ENCODE assay signal across 7 mouse cellular contexts in the genomic region with DNA sequence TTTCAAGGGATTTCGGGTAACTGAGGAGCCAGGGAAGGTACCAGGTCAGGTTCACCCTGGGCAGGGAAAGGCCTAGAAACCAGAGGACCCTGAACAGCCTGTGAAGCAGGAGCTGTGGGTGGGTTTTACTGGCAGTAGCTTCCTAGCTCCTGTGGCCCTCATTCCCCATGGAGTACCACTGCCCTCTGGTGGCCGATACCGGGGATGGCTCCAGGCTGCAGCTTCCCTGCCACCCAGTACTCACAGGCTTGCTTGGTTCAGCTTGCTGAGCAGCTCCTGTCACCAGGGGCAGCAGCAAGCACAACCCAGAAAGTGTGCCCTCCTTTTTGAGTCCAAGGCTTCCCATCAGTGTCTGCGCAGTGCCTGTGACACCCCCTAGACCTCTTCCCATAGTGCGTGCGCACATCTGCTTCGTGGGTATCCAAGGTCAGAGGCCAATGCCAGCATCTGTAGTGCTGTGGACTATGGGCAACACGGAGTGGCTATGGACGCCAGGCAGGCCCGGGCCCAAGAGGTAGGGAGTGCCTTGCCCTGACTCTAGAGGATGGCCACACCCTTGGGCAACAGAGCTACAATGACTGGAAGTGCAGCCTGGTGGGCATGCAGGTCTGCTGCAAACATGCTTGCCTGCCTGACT. TPM values are rescaled to one million over a fixed set of nuclear protein-coding genes. Genes with fewer than 3 reads are reported as not detected.
DNase-seq lines count a peak whose midpoint lies in the region; ATAC-seq and TF ChIP-seq lines count a peak whose summit lies in the region.
"Not testable (repeated sequence)": the region's sequence is repeated elsewhere in the genome, so short reads cannot be mapped to it uniquely, and the experiment has no call there.

No protein-coding gene starts in this region.

- H3K9me3 ChIP-seq in embryonic facial prominence, embryonic 13.5 days; forebrain, embryonic 16.5 days (ENCODE audit: control insufficient read depth, low read length); heart, postnatal 0 days (replicated peaks; ENCODE audit: control insufficient read depth, low read length); intestine, embryonic 15.5 days; limb, embryonic 13.5 days; lung, postnatal 0 days (ENCODE audit: low read length); neural tube, embryonic 11.5 days (ENCODE audit: control insufficient read depth, low read length): not testable (repeated sequence)

- not testable (repeated sequence) for DNase-seq in heart, postnatal 0 days (ENCODE audit: low spot score); lung, postnatal 0 days (ENCODE audit: low spot score); neural tube, embryonic 11.5 days (ENCODE audit: low spot score)

- TF ChIP-seq EP300 in heart, postnatal 0 days (IDR thresholded peaks at IDR 0.05; ENCODE audit: low read depth); lung, postnatal 0 days (IDR thresholded peaks at IDR 0.05): not testable (repeated sequence)

- H3K9ac ChIP-seq in embryonic facial prominence, embryonic 13.5 days; forebrain, embryonic 16.5 days (replicated peaks; ENCODE audit: low read depth, low read length); heart, postnatal 0 days (replicated peaks; ENCODE audit: low read depth, low read length); intestine, embryonic 15.5 days; limb, embryonic 13.5 days; lung, postnatal 0 days (replicated peaks; ENCODE audit: low read depth); neural tube, embryonic 11.5 days (ENCODE audit: low read length): not testable (repeated sequence)

- H3K36me3 ChIP-seq in embryonic facial prominence, embryonic 13.5 days; forebrain, embryonic 16.5 days (ENCODE audit: control insufficient read depth, insufficient read depth); heart, postnatal 0 days (replicated peaks; ENCODE audit: control insufficient read depth, insufficient read depth, low read length); intestine, embryonic 15.5 days; limb, embryonic 13.5 days; lung, postnatal 0 days (ENCODE audit: insufficient read depth, low read length); neural tube, embryonic 11.5 days (ENCODE audit: control insufficient read depth, insufficient read depth, low read length): not testable (repeated sequence)

- H3K4me3 ChIP-seq in embryonic facial prominence, embryonic 13.5 days; forebrain, embryonic 16.5 days (replicated peaks; ENCODE audit: low read length); heart, postnatal 0 days (ENCODE audit: low read depth, low read length); intestine, embryonic 15.5 days (replicated peaks); limb, embryonic 13.5 days; lung, postnatal 0 days (ENCODE audit: low read depth, low read length); neural tube, embryonic 11.5 days (ENCODE audit: low read depth, low read length): not testable (repeated sequence)

- 0 out of 2 replicates have a peak, but pooled peaks have one; percentile 26 for ATAC-seq in embryonic facial prominence, embryonic 13.5 days (ENCODE audit: insufficient number of reproducible peaks, insufficient read depth, low FRiP score, low TSS enrichment, low read depth)
- peak; percentile 49 for ATAC-seq in forebrain, embryonic 16.5 days
- peak; percentile 84 for ATAC-seq in heart, postnatal 0 days (ENCODE audit: insufficient read depth, low read depth)
- peak; percentile 62; the same call in 1 of the 2 replicates for ATAC-seq in intestine, embryonic 15.5 days
- ATAC-seq in limb, embryonic 13.5 days (ENCODE audit: low FRiP score, low read depth): peak; percentile 57
- ATAC-seq in lung, postnatal 0 days: peak; percentile 77
- ATAC-seq in neural tube, embryonic 11.5 days (ENCODE audit: insufficient read depth, low FRiP score, low TSS enrichment): peak; percentile 60; the same call in 1 of the 2 replicates

- 70% methylated on average over 7 of the region's 10 CpGs for WGBS in embryonic facial prominence, embryonic 13.5 days
- WGBS in forebrain, embryonic 16.5 days: 71% methylated on average over 7 of the region's 10 CpGs
- 79% methylated on average over 4 of the region's 10 CpGs for WGBS in heart, postnatal 0 days
- WGBS in intestine, embryonic 15.5 days: 75% methylated on average over 8 of the region's 10 CpGs
- WGBS in limb, embryonic 13.5 days: 67% methylated on average over 7 of the region's 10 CpGs
- WGBS in lung, postnatal 0 days: 58% methylated on average over 5 of the region's 10 CpGs
- WGBS in neural tube, embryonic 11.5 days: 80% methylated on average over 7 of the region's 10 CpGs

- not testable (repeated sequence) for TF ChIP-seq CTCF in heart, postnatal 0 days (IDR thresholded peaks at IDR 0.05; ENCODE audit: low read depth); lung, postnatal 0 days (IDR thresholded peaks at IDR 0.05)

- H3K27me3 ChIP-seq in embryonic facial prominence, embryonic 13.5 days: peaks cover 12% of the 10 kb centered on the region; the same call in 1 of the 2 replicates
- H3K27me3 ChIP-seq in forebrain, embryonic 16.5 days (replicated peaks; ENCODE audit: control insufficient read depth, insufficient read depth, low read length); heart, postnatal 0 days (ENCODE audit: control insufficient read depth, insufficient read depth, low read length); intestine, embryonic 15.5 days (replicated peaks); lung, postnatal 0 days (replicated peaks; ENCODE audit: insufficient read depth, low read length); neural tube, embryonic 11.5 days (ENCODE audit: control insufficient read depth, insufficient read depth, low read length): not testable (repeated sequence)
- H3K27me3 ChIP-seq in limb, embryonic 13.5 days: peaks cover 13% of the 10 kb centered on the region; the same call in 1 of the 2 replicates

- H3K4me1 ChIP-seq in embryonic facial prominence, embryonic 13.5 days; forebrain, embryonic 16.5 days (replicated peaks; ENCODE audit: control insufficient read depth, insufficient read depth, low read length); heart, postnatal 0 days (ENCODE audit: control insufficient read depth, insufficient read depth); intestine, embryonic 15.5 days (replicated peaks); limb, embryonic 13.5 days; lung, postnatal 0 days (ENCODE audit: insufficient read depth, low read depth, low read length); neural tube, embryonic 11.5 days (ENCODE audit: control insufficient read depth, insufficient read depth, low read length): not testable (repeated sequence)

- not testable (repeated sequence) for H3K27ac ChIP-seq in embryonic facial prominence, embryonic 13.5 days; forebrain, embryonic 16.5 days (ENCODE audit: low read length); heart, postnatal 0 days (ENCODE audit: low read depth); intestine, embryonic 15.5 days; limb, embryonic 13.5 days; lung, postnatal 0 days (ENCODE audit: low read length); neural tube, embryonic 11.5 days (ENCODE audit: low read depth, low read length)

- H3K4me2 ChIP-seq in embryonic facial prominence, embryonic 13.5 days; forebrain, embryonic 16.5 days (ENCODE audit: low read length); heart, postnatal 0 days (ENCODE audit: low read depth, low read length); intestine, embryonic 15.5 days (replicated peaks); limb, embryonic 13.5 days (replicated peaks); lung, postnatal 0 days (replicated peaks; ENCODE audit: low read depth, low read length); neural tube, embryonic 11.5 days (ENCODE audit: low read depth): not testable (repeated sequence)

RNA-seq across cellular contexts. Expression of gene Efnb1, which starts 24.7 kb away (rescaled TPM):
- 56.9 and 60.6 TPM in 2 replicates for polyA plus RNA-seq in embryonic facial prominence, embryonic 13.5 days (2015; fragmentation: Nextera tagmentation; extraction: Ambion mirVana)
- 50.1 and 57.6 TPM in 2 replicates for polyA plus RNA-seq in forebrain, embryonic 16.5 days (2015; fragmentation: Nextera tagmentation; extraction: Ambion mirVana)
- 20.6 and 25.2 TPM in 2 replicates for total RNA-seq in heart, postnatal 0 days (2014; rRNA removed; ENCODE audit: low replicate concordance)
- 12.5 and 12.6 TPM in 2 replicates for polyA plus RNA-seq in heart, postnatal 0 days (2015; fragmentation: Nextera tagmentation; extraction: Ambion mirVana)
- polyA plus RNA-seq in intestine, embryonic 15.5 days (2015; fragmentation: Nextera tagmentation; extraction: Ambion mirVana): 30.8 and 31.4 TPM in 2 replicates
- polyA plus RNA-seq in limb, embryonic 13.5 days (2015; fragmentation: Nextera tagmentation; extraction: Ambion mirVana): 45.2 and 46.4 TPM in 2 replicates
- polyA plus RNA-seq in lung, postnatal 0 days (2015; fragmentation: Nextera tagmentation; extraction: Ambion mirVana): 45.6 and 53.0 TPM in 2 replicates
- polyA plus RNA-seq in neural tube, embryonic 11.5 days (2014; fragmentation: Nextera tagmentation; extraction: Ambion mirVana): 37.3 and 40.5 TPM in 2 replicates

Comparison
In these comparisons a context has a peak if more than half of its experiments do, and no peak if none do; other contexts are left out.
1. ATAC-seq: peak in every context shown above with its lines; median percentile 84 in heart, postnatal 0 days; 77 in lung, postnatal 0 days; 62 in intestine, embryonic 15.5 days; 60 in neural tube, embryonic 11.5 days; 57 in limb, embryonic 13.5 days; 49 in forebrain, embryonic 16.5 days; 26 in embryonic facial prominence, embryonic 13.5 days.